Mouse (Mus musculus): ENCODE data around the gene Scn1b. TPM values are rescaled to one million over a fixed set of nuclear protein-coding genes. Genes with fewer than 3 reads are reported as not detected.

Gene Scn1b
- polyA plus RNA-seq, 1 experiment from 2014 or later, result 5.2 TPM

- no peak overlapping the region for H3K4me3 ChIP-seq
- H3K4me2 ChIP-seq, result no peak overlapping the region
- H3K9ac ChIP-seq, result no peak overlapping the region
- no peak overlapping the region for H3K27ac ChIP-seq
- no peaks in the 10 kb centered on the region for H3K27me3 ChIP-seq
- WGBS, result 97% methylated on average over 16 of the region's 16 CpGs
- peaks cover 36% of the 10 kb centered on the region for H3K4me1 ChIP-seq (replicated peaks)
- ATAC-seq (ENCODE audit: low FRiP score), result no peak
- no peaks in the 10 kb centered on the region for H3K9me3 ChIP-seq
- H3K36me3 ChIP-seq, result peaks cover 52% of the 10 kb centered on the region
These were observed 18.1 kb upstream of the Scn1b start for GRCm38 (mm10) chr7:31144886-31145285.

GRCm38 (mm10) chr7:31140941-31141340, 14.1 kb upstream of the Scn1b start:
- no peak overlapping the region for H3K9ac ChIP-seq
- no peak overlapping the region for H3K4me3 ChIP-seq
- H3K36me3 ChIP-seq, result peaks cover 80% of the 10 kb centered on the region
- no peaks in the 10 kb centered on the region for H3K9me3 ChIP-seq
- WGBS, result 95% methylated on average over 10 of the region's 10 CpGs
- H3K4me1 ChIP-seq (replicated peaks), result 0 out of 2 replicates have a peak, but pooled peaks cover 4% of the 10 kb centered on the region
- H3K4me2 ChIP-seq, result no peak overlapping the region
- H3K27ac ChIP-seq, result no peak overlapping the region
- ATAC-seq (ENCODE audit: low FRiP score), result no peak
- no peaks in the 10 kb centered on the region for H3K27me3 ChIP-seq

GRCm38 (mm10) chr7:31140302-31140701, 13.5 kb upstream of the Scn1b start:
- no peak overlapping the region for H3K27ac ChIP-seq
- 86% methylated on average over 4 of the region's 4 CpGs for WGBS
- H3K27me3 ChIP-seq, result no peaks in the 10 kb centered on the region
- no peaks in the 10 kb centered on the region for H3K4me1 ChIP-seq (replicated peaks)
- no peak for ATAC-seq (ENCODE audit: low FRiP score)
- peaks cover 87% of the 10 kb centered on the region for H3K36me3 ChIP-seq
- H3K9me3 ChIP-seq, result no peaks in the 10 kb centered on the region
- H3K4me3 ChIP-seq, result no peak overlapping the region
- no peak overlapping the region for H3K4me2 ChIP-seq
- H3K9ac ChIP-seq, result no peak overlapping the region

- Histone ChIP-seq H3K9me3 (no peaks in the 10 kb centered on the region), H3K4me1 (replicated peaks) (no peaks in the 10 kb centered on the region), H3K4me3 (no peak overlapping the region), H3K4me2 (no peak overlapping the region), H3K9ac (no peak overlapping the region), H3K27me3 (no peaks in the 10 kb centered on the region), H3K36me3 (peaks cover 92% of the 10 kb centered on the region), H3K27ac (no peak overlapping the region)
- peak; percentile 30 for ATAC-seq (ENCODE audit: low FRiP score)
- 75% methylated on average over 5 of the region's 5 CpGs for WGBS
These were observed 13.0 kb upstream of the Scn1b start for GRCm38 (mm10) chr7:31139765-31140164.

GRCm38 (mm10) chr7:31135717-31136116, 8.9 kb upstream of the Scn1b start:
- H3K4me3 ChIP-seq, result no peak overlapping the region
- H3K9me3 ChIP-seq, result no peaks in the 10 kb centered on the region
- H3K27ac ChIP-seq, result no peak overlapping the region
- peaks cover 100% of the 10 kb centered on the region for H3K36me3 ChIP-seq
- ATAC-seq (ENCODE audit: low FRiP score), result no peak
- H3K27me3 ChIP-seq, result no peaks in the 10 kb centered on the region
- H3K4me1 ChIP-seq (replicated peaks), result no peaks in the 10 kb centered on the region
- WGBS, result 98% methylated on average over 10 of the region's 10 CpGs
- H3K9ac ChIP-seq, result no peak overlapping the region
- no peak overlapping the region for H3K4me2 ChIP-seq

GRCm38 (mm10) chr7:31131866-31132265, 5.1 kb upstream of the Scn1b start:
- no peak for ATAC-seq (ENCODE audit: low FRiP score)
- H3K27ac ChIP-seq, result no peak overlapping the region
- no peak overlapping the region for H3K4me3 ChIP-seq
- peaks cover 16% of the 10 kb centered on the region for H3K27me3 ChIP-seq
- H3K36me3 ChIP-seq, result peaks cover 89% of the 10 kb centered on the region
- H3K4me2 ChIP-seq, result no peak overlapping the region
- peaks cover 7% of the 10 kb centered on the region; the same call in 1 of the 2 replicates for H3K4me1 ChIP-seq (replicated peaks)
- 92% methylated on average over 4 of the region's 4 CpGs for WGBS
- no peak overlapping the region for H3K9ac ChIP-seq
- no peaks in the 10 kb centered on the region for H3K9me3 ChIP-seq

- Histone ChIP-seq H3K27ac (no peak overlapping the region), H3K4me2 (no peak overlapping the region), H3K27me3 (peaks cover 26% of the 10 kb centered on the region), H3K9ac (no peak overlapping the region), H3K4me1 (replicated peaks) (peaks cover 18% of the 10 kb centered on the region), H3K4me3 (no peak overlapping the region), H3K36me3 (peaks cover 78% of the 10 kb centered on the region), H3K9me3 (no peaks in the 10 kb centered on the region)
- 41% methylated on average over 4 of the region's 4 CpGs for WGBS
- ATAC-seq (ENCODE audit: low FRiP score), result no peak
These were observed 4.0 kb upstream of the Scn1b start for GRCm38 (mm10) chr7:31130841-31131240.

GRCm38 (mm10) chr7:31130197-31130596, 3.4 kb upstream of the Scn1b start:
- peaks cover 33% of the 10 kb centered on the region for H3K27me3 ChIP-seq
- H3K36me3 ChIP-seq, result peaks cover 72% of the 10 kb centered on the region
- no peak overlapping the region for H3K9ac ChIP-seq
- ATAC-seq (ENCODE audit: low FRiP score), result no peak
- no peak overlapping the region for H3K4me3 ChIP-seq
- no peaks in the 10 kb centered on the region for H3K9me3 ChIP-seq
- H3K4me1 ChIP-seq (replicated peaks), result peaks cover 21% of the 10 kb centered on the region
- H3K4me2 ChIP-seq, result no peak overlapping the region
- WGBS, result 92% methylated on average over 7 of the region's 7 CpGs
- no peak overlapping the region for H3K27ac ChIP-seq

- Histone ChIP-seq H3K27me3 (peaks cover 49% of the 10 kb centered on the region), H3K36me3 (peaks cover 52% of the 10 kb centered on the region), H3K4me1 (replicated peaks) (peaks cover 21% of the 10 kb centered on the region), H3K4me3 (no peak overlapping the region), H3K27ac (no peak overlapping the region), H3K4me2 (no peak overlapping the region), H3K9me3 (no peaks in the 10 kb centered on the region), H3K9ac (no peak overlapping the region)
- WGBS, result 69% methylated on average over 9 of the region's 9 CpGs
- ATAC-seq (ENCODE audit: low FRiP score), result 0 out of 2 replicates have a peak, but pooled peaks have one; percentile 4
These were observed 1.4 kb upstream of the Scn1b start for GRCm38 (mm10) chr7:31128157-31128705.

- 1% methylated on average over 51 of the region's 53 CpGs for WGBS
- Histone ChIP-seq H3K36me3 (peaks cover 33% of the 10 kb centered on the region), H3K4me1 (replicated peaks) (peaks cover 21% of the 10 kb centered on the region), H3K27ac (peak overlapping the region; percentile 67; the same call in 1 of the 2 replicates), H3K4me2 (peak overlapping the region; percentile 91), H3K9ac (peak overlapping the region; percentile 81), H3K27me3 (peaks cover 49% of the 10 kb centered on the region), H3K4me3 (peak overlapping the region; percentile 63), H3K9me3 (no peaks in the 10 kb centered on the region)
- ATAC-seq (ENCODE audit: low FRiP score), result peak; percentile 29
These were observed 522 bp downstream of the Scn1b start for GRCm38 (mm10) chr7:31126211-31126751.

- H3K4me2 ChIP-seq, result no peak overlapping the region
- H3K9ac ChIP-seq, result no peak overlapping the region
These were observed 1.7 kb downstream of the Scn1b start for GRCm38 (mm10) chr7:31125116-31125515.

GRCm38 (mm10) chr7:31124381-31124780, 2.4 kb downstream of the Scn1b start:
- WGBS, result 92% methylated on average over 5 of the region's 5 CpGs
- Histone ChIP-seq H3K4me1 (replicated peaks) (peaks cover 21% of the 10 kb centered on the region), H3K9me3 (no peaks in the 10 kb centered on the region)

More at GRCm38 (mm10) chr7:31125116-31125515, 1.7 kb downstream of the Scn1b start:
- H3K4me1 ChIP-seq (replicated peaks), result peaks cover 21% of the 10 kb centered on the region
- peaks cover 21% of the 10 kb centered on the region for H3K36me3 ChIP-seq
- H3K9me3 ChIP-seq, result no peaks in the 10 kb centered on the region
- no peak for ATAC-seq (ENCODE audit: low FRiP score)
- 87% methylated on average over 13 of the region's 13 CpGs for WGBS
- H3K27ac ChIP-seq, result no peak overlapping the region
- H3K27me3 ChIP-seq, result peaks cover 49% of the 10 kb centered on the region
- H3K4me3 ChIP-seq, result no peak overlapping the region; the same call in 1 of the 2 replicates

GRCm38 (mm10) chr7:31123697-31124096, 3.1 kb downstream of the Scn1b start:
- no peak overlapping the region for H3K9ac ChIP-seq
- peaks cover 48% of the 10 kb centered on the region for H3K27me3 ChIP-seq
- no peak overlapping the region for H3K4me2 ChIP-seq
- peaks cover 21% of the 10 kb centered on the region for H3K4me1 ChIP-seq (replicated peaks)
- no peak overlapping the region for H3K27ac ChIP-seq
- H3K9me3 ChIP-seq, result no peaks in the 10 kb centered on the region
- ATAC-seq (ENCODE audit: low FRiP score), result no peak
- WGBS, result 85% methylated on average over 3 of the region's 3 CpGs
- peaks cover 7% of the 10 kb centered on the region for H3K36me3 ChIP-seq
- H3K4me3 ChIP-seq, result no peak overlapping the region

More at GRCm38 (mm10) chr7:31124381-31124780, 2.4 kb downstream of the Scn1b start:
- Histone ChIP-seq H3K27ac (no peak overlapping the region), H3K4me3 (no peak overlapping the region), H3K36me3 (peaks cover 14% of the 10 kb centered on the region), H3K27me3 (peaks cover 49% of the 10 kb centered on the region), H3K9ac (no peak overlapping the region), H3K4me2 (no peak overlapping the region)
- no peak for ATAC-seq (ENCODE audit: low FRiP score)

Data from hindbrain, embryonic 13.5 days (tissue).